Mouse (Mus musculus) ES-E14 (cell line): ENCODE results near the gene Adgrf1.

ENCODE experiments used
- CHD2 ChIP-seq: IDR thresholded peaks from 2 replicates; pipeline ENCODE4 v1.6.1; 2014; ENCODE audit warnings: mild to moderate bottlenecking, low read depth, low read length, inconsistent platforms
- HCFC1 ChIP-seq: IDR thresholded peaks from 2 replicates; pipeline ENCODE4 v1.6.1; 2012; ENCODE audit warnings: low read length, inconsistent platforms, borderline replicate concordance; ENCODE audit not compliant: insufficient read depth
- MAFK ChIP-seq: IDR thresholded peaks from 2 replicates; pipeline ENCODE4 v1.6.1; 2014; ENCODE audit warnings: mild to moderate bottlenecking, low read depth, low read length, inconsistent platforms; ENCODE audit not compliant: insufficient read depth
- ZNF384 ChIP-seq: IDR thresholded peaks from 2 replicates; pipeline ENCODE4 v1.6.1; 2012; ENCODE audit warnings: low read depth, low read length, inconsistent platforms

DNA sequence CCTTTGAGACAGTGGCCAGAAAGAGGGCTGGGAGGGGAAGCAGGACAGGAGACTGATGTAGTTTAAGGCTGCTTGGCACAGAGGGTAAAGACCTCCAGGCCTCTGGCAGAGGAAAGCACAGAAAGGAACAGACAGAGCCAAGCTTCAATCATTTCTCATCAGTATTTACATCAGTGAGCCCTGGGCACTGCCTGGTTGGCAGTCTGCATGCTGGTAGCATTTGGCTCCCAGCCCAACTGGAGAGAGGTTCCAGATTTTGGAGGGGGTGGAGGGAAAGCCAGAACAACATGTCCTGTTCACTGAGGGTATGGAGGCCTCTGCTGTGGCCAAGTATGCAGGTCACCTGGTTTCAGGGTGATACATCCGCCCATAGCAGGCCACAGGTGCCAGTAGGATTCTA, 12.4 kb upstream of the Adgrf1 start:
- TF ChIP-seq CHD2 = no peak
- TF ChIP-seq HCFC1 = no peak
- TF ChIP-seq MAFK = no peak
- no peak for TF ChIP-seq ZNF384
